Mouse (Mus musculus) right cerebral cortex, postnatal 36 days (tissue): ENCODE data around the gene Atg4d.
"Not testable (repeated sequence)": the region's sequence is repeated elsewhere in the genome, so short reads cannot be mapped to it uniquely, and the experiment has no call there.

ENCODE experiments used
- DNase-seq, 2 experiments: peaks; one replicate each; pipeline ENCODE4 v3.0.0; 2022; ENCODE audit warnings: low spot score in 2 of 2, mixed read lengths in 1 of 2

Gene Atg4d

GRCm38 (mm10) chr9:21239465-21239848, 25.6 kb upstream of the Atg4d start:
- DNase-seq = no peak

GRCm38 (mm10) chr9:21241343-21241742, 23.8 kb upstream of the Atg4d start:
- peak; percentile 66 to 69 for DNase-seq

- DNase-seq = no peak
These were observed 21.2 kb upstream of the Atg4d start for GRCm38 (mm10) chr9:21243826-21244427.

GRCm38 (mm10) chr9:21244428-21245112, 20.5 kb upstream of the Atg4d start:
- DNase-seq = no peak

DNA sequence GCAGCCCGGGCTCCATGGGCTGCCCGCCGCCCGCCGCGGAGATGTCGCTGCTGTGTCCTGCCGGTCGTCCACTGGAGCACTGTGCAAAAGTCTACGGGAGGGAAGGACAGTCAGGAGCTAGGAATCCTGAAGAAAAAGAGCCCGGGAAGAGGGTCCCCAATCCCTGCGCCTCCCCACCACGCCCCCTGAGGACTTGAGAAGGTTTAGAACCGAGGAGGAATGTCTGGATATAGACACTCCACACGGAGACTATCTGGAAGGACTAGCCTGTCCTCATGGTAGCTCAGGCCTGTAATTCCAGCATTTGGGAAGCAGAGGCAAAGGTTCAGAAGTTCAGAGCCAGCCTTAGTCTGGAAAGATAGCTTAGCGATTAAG, 20.0 kb upstream of the Atg4d start:
- DNase-seq = no peak

- no peak for DNase-seq
These were observed 18.8 kb upstream of the Atg4d start for GRCm38 (mm10) chr9:21246342-21246741.

DNA sequence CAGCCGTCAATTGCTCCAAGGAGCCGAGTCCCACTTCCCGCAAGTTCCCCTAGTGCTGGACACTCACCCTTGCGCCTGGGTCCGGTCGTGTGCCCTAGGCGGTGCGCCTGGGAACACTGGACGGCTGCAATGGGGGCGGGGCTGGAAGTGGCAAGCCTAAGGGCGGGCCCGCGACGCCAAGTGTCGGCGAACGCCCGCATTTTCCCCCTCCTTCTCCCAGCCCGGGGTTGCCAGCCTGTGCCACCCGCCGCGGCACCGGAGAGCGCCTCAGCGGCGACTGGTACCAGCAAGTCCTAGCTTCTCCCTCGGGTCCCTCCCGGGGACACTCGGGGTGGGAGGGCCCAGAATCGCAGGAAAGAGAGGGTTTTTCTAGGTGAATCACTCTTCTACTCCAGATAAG, 16.8 kb upstream of the Atg4d start, which contains the start of gene S1pr5:
Gene S1pr5 (minus strand): TSS at position 118 of the 400 bp plus-strand sequence.
- DNase-seq = no peak

- DNase-seq = no peak
These were observed 15.2 kb upstream of the Atg4d start for GRCm38 (mm10) chr9:21249629-21250508.

- DNase-seq = no peak
These were observed 14.6 kb upstream of the Atg4d start for GRCm38 (mm10) chr9:21250509-21250908.

- DNase-seq = no peak
These were observed 13.9 kb upstream of the Atg4d start for GRCm38 (mm10) chr9:21251116-21251735.

DNA sequence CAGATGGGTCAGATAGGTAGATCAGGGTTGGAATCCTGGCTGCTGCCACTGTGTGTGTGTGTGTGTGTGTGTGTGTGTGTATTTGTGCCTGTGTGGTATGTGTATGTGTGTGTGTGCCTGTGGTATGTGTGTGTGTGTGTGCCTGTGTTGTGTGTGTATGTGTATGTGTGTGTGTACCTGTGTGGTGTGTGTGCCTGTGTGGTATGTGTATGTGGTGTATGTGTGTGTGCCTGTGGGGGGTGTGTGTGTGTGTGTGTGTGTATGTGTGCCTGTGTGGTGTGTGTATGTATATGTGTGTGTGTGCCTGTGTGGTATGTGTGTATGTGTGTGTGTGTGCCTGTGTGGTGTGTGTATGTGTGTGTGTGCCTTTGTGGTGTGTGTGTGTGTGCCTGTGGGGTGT, 10.4 kb upstream of the Atg4d start:
- DNase-seq = no peak

DNA sequence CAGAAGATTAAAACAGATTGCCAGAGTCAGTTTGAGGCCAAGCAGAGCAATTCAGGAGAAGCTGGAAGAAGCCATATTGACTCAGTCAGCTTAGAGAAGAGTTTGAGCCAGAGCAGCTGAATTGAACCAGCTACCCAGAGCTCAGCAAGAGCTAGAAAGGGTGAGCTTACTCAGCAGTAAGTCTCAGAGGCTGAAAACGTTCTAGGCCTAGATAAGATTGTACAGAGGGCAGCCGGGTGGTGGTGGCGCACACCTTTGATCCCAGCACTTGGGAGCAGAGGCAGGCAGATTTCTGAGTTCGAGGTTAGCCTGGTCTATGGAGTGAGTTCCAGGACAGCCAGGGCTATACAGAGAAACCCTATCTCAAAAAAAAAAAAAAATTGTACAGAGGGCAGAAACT, 8.7 kb upstream of the Atg4d start:
- not testable (repeated sequence) for DNase-seq

- DNase-seq = no peak
These were observed 4.5 kb upstream of the Atg4d start for GRCm38 (mm10) chr9:21260491-21261040.

DNA sequence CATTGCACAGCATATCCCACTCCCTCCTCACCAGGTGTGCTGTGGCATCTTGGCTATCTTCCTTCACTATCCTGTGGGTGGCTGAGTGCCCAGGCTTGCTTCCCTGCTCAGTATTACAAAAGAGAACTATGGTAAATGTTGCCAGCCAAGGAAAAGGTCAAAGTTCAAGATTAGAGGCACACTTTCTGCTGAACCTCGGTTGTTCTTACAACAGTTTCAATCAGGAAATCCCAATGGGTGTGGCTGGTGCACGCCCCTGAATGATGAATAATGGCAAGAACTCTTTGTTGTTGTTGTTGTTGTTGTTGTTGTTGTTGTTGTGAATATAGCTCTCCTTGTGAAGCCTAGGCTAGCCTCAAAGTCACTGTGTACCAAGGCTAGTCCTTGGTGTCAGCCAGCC, 3.3 kb upstream of the Atg4d start:
- DNase-seq = no peak

DNA sequence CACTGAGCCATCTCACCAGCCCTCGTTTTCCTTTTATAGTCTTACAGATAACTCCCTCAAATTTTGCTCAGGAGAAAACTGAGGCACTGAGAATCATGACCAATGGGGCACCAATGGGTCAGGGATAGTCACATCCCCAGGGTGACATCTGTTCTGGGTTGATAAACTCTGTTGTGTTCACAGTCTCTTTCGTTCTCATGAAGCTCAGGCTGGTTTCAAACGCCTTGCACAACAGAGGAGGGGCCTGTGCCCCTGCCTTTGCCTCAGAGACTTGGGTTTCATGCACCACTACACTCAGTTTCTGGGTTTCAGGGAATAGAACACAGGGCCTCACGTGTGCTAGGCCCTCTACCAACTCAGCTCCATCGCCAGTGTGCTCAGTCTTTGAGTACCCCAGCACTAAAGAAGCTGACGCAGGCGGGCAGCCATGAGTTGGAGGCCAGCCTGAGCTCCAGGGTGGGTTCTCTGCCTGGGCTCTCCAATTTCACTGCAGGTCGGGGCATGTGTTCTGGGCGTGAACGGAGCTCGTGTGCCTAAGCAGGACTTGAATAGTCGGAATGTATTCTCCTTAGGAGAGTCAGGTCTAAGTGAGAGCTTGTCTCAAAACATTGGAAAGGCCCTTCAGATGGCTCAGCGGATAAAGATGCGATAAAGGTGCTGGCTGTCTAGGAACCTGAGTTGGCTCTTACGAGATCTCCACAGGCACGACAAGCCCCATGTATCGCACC, 657 bp upstream of the Atg4d start:
- no peak for DNase-seq

- DNase-seq = no peak
These were observed 518 bp downstream of the Atg4d start for GRCm38 (mm10) chr9:21265611-21266010.

DNA sequence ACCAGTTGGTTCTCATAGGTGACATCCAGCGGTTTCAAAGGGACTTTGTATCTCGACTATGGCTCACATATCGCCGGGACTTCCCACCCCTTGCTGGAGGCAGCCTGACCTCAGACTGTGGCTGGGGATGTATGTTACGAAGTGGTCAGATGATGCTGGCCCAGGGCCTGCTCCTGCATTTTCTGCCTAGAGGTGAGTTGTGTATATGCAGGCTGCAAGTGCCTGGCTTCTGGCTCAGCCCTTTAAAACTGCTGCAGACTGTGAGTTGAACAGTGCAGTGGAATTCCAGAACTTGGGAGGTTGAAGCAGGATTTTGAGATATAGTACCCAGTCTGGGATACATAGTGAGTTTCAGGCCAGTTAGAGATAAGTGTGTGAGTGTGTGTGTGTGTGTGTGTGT, 1.8 kb downstream of the Atg4d start:
- DNase-seq = no peak

GRCm38 (mm10) chr9:21268305-21268704, 3.2 kb downstream of the Atg4d start:
- no peak for DNase-seq

GRCm38 (mm10) chr9:21269590-21269989, 4.5 kb downstream of the Atg4d start:
- not testable (repeated sequence) for DNase-seq

GRCm38 (mm10) chr9:21272391-21272790, 7.3 kb downstream of the Atg4d start:
- no peak for DNase-seq

DNA sequence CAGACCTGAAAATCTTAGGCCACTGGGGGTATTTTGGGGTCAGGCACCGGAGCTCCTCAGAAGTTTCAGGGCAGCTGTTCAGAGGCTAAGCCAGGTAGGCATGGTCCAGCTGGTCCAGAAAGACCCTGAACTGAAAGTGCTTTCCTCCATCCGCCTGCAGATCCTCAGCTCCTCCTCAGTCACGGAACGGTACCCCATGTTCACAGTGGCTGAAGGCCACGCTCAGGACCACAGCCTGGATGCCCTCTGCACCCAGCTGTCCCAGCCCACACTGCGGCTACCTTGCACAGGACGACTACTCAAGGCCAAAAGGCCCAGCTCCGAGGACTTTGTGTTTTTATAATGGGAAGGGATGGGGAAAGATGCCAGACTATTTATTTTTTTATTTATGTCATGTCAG, 8.0 kb downstream of the Atg4d start:
- DNase-seq = no peak
